Mouse (Mus musculus) limb, embryonic 12.5 days (tissue): ENCODE measurements around the gene Slc30a1. TPM values are rescaled to one million over a fixed set of nuclear protein-coding genes. Genes with fewer than 3 reads are reported as not detected.

Experiments
- polyA plus RNA-seq: library from polyadenylated mRNA; unstranded; fragments of >200 nt; fragmentation: Nextera tagmentation; extraction: Ambion mirVana; gene quantifications from 2 replicates; pipeline ENCODE4 v1.2.1, GENCODE M21; 2016

Slc30a1 gene
- polyA plus RNA-seq, 1 experiment from 2014 or later, result 3.4 TPM

Other genes with a start within 250 kb of the Slc30a1 start
- gene Lpgat1, start 188.9 kb upstream of the Slc30a1 start, polyA plus RNA-seq, result 37.0 and 51.0 TPM in 2 replicates
- gene Nek2, start 85.3 kb upstream of the Slc30a1 start, polyA plus RNA-seq, result 40.9 and 44.7 TPM in 2 replicates
- 0.12 and 0.49 TPM in 2 replicates for gene Rd3, start 70.6 kb downstream of the Slc30a1 start, polyA plus RNA-seq
- gene Traf5, start 185.8 kb downstream of the Slc30a1 start, polyA plus RNA-seq, result 11.1 and 12.8 TPM in 2 replicates
- 24.3 and 25.1 TPM in 2 replicates for gene Rcor3, start 231.3 kb downstream of the Slc30a1 start, polyA plus RNA-seq